Mouse (Mus musculus) limb, embryonic 14.5 days (tissue): ENCODE data around the gene Btg4. TPM values are rescaled to one million over a fixed set of nuclear protein-coding genes. Genes with fewer than 3 reads are reported as not detected.

Source experiments
- ATAC-seq: fragments of 200-750 bp; cut with Nextera tagmentation; 2 replicates; pipeline ENCODE4 v1.8.0; 2017; ENCODE audit warnings: low read depth, moderate number of reproducible peaks, moderate TSS enrichment; ENCODE audit not compliant: low FRiP score
- DNase-seq: peaks from one replicate; pipeline ENCODE4 v3.0.0-alpha.2; 2015; ENCODE audit warnings: low spot score
- H3K27ac ChIP-seq: fragments of 300-500 bp; sonication (generic); replicated peaks from 2 replicates; pipeline ENCODE4 v1.5.1; 2014; ENCODE audit warnings: low read depth, mild to moderate bottlenecking, low read length, moderate library complexity, mixed read lengths
- H3K27me3 ChIP-seq: fragments of 300-500 bp; sonication (generic); 2 replicates; pipeline ENCODE4 v1.6.1; 2014; ENCODE audit warnings: low read length, mixed read lengths; ENCODE audit not compliant: control insufficient read depth, insufficient read depth
- H3K36me3 ChIP-seq: fragments of 300-500 bp; sonication (generic); 2 replicates; pipeline ENCODE4 v1.6.1; 2014; ENCODE audit warnings: mild to moderate bottlenecking, low read length, moderate library complexity, mixed read lengths; ENCODE audit not compliant: control insufficient read depth, insufficient read depth
- H3K4me1 ChIP-seq: fragments of 300-500 bp; sonication (generic); 2 replicates; pipeline ENCODE4 v1.6.1; 2014; ENCODE audit warnings: antibody characterized with exemption, low read length, mixed read lengths; ENCODE audit not compliant: control insufficient read depth, insufficient read depth
- H3K4me2 ChIP-seq: fragments of 300-500 bp; sonication (generic); replicated peaks from 2 replicates; pipeline ENCODE4 v1.6.1; 2014; ENCODE audit warnings: low read depth, mild to moderate bottlenecking, low read length, moderate library complexity; ENCODE audit not compliant: severe bottlenecking
- H3K4me3 ChIP-seq: fragments of 300-500 bp; sonication (generic); replicated peaks from 2 replicates; pipeline ENCODE4 v1.5.1; 2014; ENCODE audit warnings: low read length
- H3K9ac ChIP-seq: fragments of 300-500 bp; sonication (generic); 2 replicates; pipeline ENCODE4 v1.6.1; 2014; ENCODE audit warnings: mild to moderate bottlenecking, low read depth, low read length, moderate library complexity; ENCODE audit not compliant: severe bottlenecking
- H3K9me3 ChIP-seq: fragments of 300-500 bp; sonication (generic); 2 replicates; pipeline ENCODE4 v1.6.1; 2016; ENCODE audit warnings: low read length; ENCODE audit not compliant: control insufficient read depth
- POLR2A ChIP-seq: fragments of 200-500 bp; IDR thresholded peaks from 2 replicates; pipeline ENCODE4 v1.8.0; 2012; ENCODE audit warnings: inconsistent platforms, mild to moderate bottlenecking, moderate library complexity, borderline replicate concordance; ENCODE audit not compliant: insufficient read depth, insufficient read length; ENCODE audit errors: extremely low read depth
- WGBS: fragments of 180-500 bp; shearing (Covaris S2); extraction: QIAGEN DNeasy Blood & Tissue Kit; methylation state at CpG from one replicate; pipeline ENCODE4 v1.1.7; 2014; 5-methylcytosine and 5-hydroxymethylcytosine counted together
- polyA plus RNA-seq, 2 experiments: library from polyadenylated mRNA; depleted of rRNA in 1 of 2; stranded (reverse) in 1 of 2; unstranded in 1 of 2; fragments of >200 nt; fragmentation: Nextera tagmentation in 1 of 2; extraction: Ambion mirVana in 1 of 2; gene quantifications; 2 replicates each; pipeline versions ENCODE4 v1.2.1 to v1.2.3; 2012 to 2014

Gene Btg4
- polyA plus RNA-seq, 2 experiments = not detected

GRCm38 (mm10) chr9:51021123-51021795 lies 39.4 kb upstream of the Btg4 start:
- no peaks in the 10 kb centered on the region for H3K27me3 ChIP-seq
- no peaks in the 10 kb centered on the region for H3K9me3 ChIP-seq
- H3K4me1 ChIP-seq = no peaks in the 10 kb centered on the region
- no peak overlapping the region for H3K9ac ChIP-seq
- 86% methylated on average over 4 of the region's 4 CpGs for WGBS
- H3K4me2 ChIP-seq = no peak overlapping the region
- DNase-seq (no peak), ATAC-seq (no peak)
- H3K36me3 ChIP-seq = no peaks in the 10 kb centered on the region
- no peak overlapping the region for H3K27ac ChIP-seq
- no peak overlapping the region for H3K4me3 ChIP-seq
- no peak for TF ChIP-seq POLR2A

DNA sequence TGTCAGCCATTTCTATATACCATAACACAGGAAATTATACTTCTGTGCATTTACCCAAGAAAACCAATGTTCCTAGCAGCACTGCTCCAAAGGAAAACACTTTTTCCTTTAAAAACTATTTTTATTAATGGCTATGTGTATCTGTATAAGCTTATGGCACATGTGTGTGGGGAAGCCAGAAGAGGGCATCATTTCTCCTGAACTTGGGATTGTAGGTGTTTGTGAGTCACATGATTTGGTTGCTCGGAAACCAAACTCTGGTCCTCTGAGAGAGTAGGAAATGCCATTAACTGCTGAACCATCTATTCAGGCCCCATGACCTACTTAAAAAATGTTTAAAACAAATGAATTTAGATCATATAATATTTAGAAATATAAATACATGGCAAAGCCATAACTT lies 33.7 kb upstream of the Btg4 start:
- H3K9me3 ChIP-seq = no peaks in the 10 kb centered on the region
- DNase-seq (no peak), ATAC-seq (no peak)
- no peaks in the 10 kb centered on the region; the same call in 1 of the 2 replicates for H3K4me1 ChIP-seq
- H3K36me3 ChIP-seq = no peaks in the 10 kb centered on the region
- no peak for TF ChIP-seq POLR2A
- H3K4me2 ChIP-seq = no peak overlapping the region
- H3K27ac ChIP-seq = no peak overlapping the region
- H3K4me3 ChIP-seq = no peak overlapping the region
- WGBS = 80% methylated on average over 1 of the region's 1 CpGs
- H3K9ac ChIP-seq = no peak overlapping the region
- H3K27me3 ChIP-seq = no peaks in the 10 kb centered on the region

DNA sequence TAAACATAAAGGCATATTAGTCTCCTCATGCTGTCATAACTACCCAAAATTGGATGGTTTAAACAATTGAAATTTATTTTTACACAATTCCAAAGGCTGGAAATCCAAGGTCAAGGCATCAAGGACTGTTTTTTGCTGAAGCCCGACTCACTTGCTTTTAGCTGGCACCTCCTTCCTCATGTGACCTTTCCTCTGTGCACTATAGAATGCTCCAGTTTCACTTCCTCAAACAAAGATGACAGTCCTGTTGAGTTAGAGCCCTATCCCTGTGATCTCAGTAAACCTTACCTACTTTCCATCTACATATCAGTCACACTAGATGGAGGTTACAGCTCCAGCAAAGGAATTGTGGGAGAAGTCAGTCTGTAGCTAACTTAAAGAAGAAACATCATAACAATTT lies 30.6 kb upstream of the Btg4 start:
- H3K27ac ChIP-seq = no peak overlapping the region
- 37% methylated on average over 1 of the region's 1 CpGs for WGBS
- no peak overlapping the region for H3K9ac ChIP-seq
- H3K4me2 ChIP-seq = no peak overlapping the region
- H3K4me1 ChIP-seq = no peaks in the 10 kb centered on the region; the same call in 1 of the 2 replicates
- ATAC-seq (no peak), DNase-seq (no peak)
- H3K4me3 ChIP-seq = no peak overlapping the region
- H3K9me3 ChIP-seq = no peaks in the 10 kb centered on the region
- H3K27me3 ChIP-seq = no peaks in the 10 kb centered on the region
- TF ChIP-seq POLR2A = no peak
- H3K36me3 ChIP-seq = no peaks in the 10 kb centered on the region

DNA sequence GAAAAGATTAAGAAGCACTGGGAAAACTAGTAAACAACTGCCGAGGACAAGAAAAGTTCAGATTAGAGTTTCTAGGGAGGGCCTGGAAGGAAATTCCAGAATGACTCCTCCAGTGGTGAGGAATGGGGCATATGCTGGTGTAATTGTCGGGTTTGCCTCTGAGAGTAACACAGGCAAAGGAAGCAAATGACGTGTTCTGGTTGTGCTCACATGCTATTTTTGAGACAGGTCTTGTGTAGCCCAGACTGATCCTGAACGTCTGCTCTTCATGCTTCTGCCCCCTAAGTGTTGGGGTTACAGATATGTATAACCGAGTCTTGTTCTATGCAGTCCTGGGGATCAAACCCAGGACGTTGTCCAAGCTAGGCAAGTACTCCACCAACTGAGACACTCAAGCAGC lies 29.1 kb upstream of the Btg4 start:
- Histone ChIP-seq H3K4me3 (no peak overlapping the region), H3K4me1 (no peaks in the 10 kb centered on the region; the same call in 1 of the 2 replicates), H3K36me3 (no peaks in the 10 kb centered on the region), H3K9me3 (no peaks in the 10 kb centered on the region), H3K4me2 (no peak overlapping the region), H3K27ac (no peak overlapping the region), H3K9ac (no peak overlapping the region), H3K27me3 (no peaks in the 10 kb centered on the region)
- TF ChIP-seq POLR2A = no peak
- DNase-seq = no peak
- 56% methylated on average over 6 of the region's 6 CpGs for WGBS
- no peak for ATAC-seq

DNA sequence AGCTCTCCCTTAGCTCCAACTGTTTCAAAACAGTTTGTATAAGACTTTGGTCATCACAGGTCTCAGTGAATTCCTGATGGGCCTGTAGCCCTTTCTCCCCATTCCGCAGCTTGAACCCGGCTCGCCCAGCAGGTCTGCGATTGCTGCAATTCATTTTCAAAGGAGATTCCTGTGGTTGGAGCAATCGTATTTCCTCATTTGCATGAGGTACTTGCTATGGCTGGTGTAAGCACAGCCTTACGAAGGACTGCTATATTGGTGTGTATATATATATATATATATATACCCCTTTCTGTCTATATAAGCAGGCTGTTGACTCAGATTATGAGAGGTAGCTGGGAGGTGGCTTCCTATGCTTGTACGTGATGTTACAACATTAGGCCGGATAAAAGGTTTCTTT lies 28.4 kb upstream of the Btg4 start:
- DNase-seq = no peak
- H3K9me3 ChIP-seq = no peaks in the 10 kb centered on the region
- no peak overlapping the region for H3K9ac ChIP-seq
- no peak overlapping the region for H3K4me2 ChIP-seq
- no peak for ATAC-seq
- no peaks in the 10 kb centered on the region for H3K36me3 ChIP-seq
- TF ChIP-seq POLR2A = no peak
- 60% methylated on average over 8 of the region's 8 CpGs for WGBS
- no peak overlapping the region for H3K27ac ChIP-seq
- no peak overlapping the region for H3K4me3 ChIP-seq
- H3K4me1 ChIP-seq = no peaks in the 10 kb centered on the region; the same call in 1 of the 2 replicates
- H3K27me3 ChIP-seq = no peaks in the 10 kb centered on the region
